Mouse (Mus musculus) lung, postnatal 10 days (tissue): ENCODE data around the gene Rpl22.

Experiments
- DNase-seq: peaks from one replicate; pipeline ENCODE4 v3.0.0; 2021

Gene Rpl22

DNA sequence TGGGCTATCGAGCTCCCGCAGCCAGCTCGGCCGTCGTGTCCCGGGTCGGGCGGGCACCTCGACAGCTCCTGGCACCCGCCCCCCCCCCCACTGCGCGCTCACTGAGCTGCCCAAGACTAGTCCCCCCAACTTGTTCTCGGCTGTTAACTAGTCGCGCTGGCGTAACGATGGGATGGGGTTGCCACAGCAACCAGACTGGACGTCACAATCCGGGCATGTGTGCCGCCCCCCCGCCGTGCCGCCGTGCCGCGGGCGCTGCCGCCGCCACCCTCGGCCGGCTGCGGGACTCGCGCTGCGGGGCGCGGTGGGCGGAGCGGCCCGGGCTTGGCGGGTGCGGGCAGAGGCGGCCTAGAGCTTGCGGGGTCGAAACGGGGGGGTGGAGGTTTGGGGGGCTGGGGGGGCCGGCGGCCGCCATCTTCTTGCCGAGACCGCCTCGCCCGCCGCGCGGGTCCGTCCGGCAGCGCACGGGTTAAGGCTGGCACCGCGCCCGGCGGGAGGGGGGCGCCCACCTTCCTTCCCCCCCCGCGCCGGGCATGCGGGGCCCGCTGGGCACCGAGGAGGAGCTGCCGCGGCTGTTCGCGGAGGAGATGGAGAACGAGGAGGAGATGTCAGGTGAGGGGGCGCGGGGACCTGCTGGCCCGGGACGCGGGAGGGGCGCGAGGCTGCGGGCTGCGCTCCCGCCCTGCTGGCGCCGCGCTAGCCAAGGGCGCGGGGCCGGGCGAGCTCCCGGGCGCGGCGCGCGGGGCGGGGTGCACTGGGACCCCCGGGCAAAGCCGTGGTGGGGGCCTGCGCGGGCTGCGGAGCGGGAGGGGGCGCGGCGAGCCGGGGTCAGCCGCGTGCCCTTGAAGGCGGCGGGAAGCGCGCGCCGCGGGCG is 13.1 kb downstream of the Rpl22 start, which contains the start of gene Chd5:
Gene Chd5, plus strand, starts transcription at position 233 of the 874 bp plus-strand sequence.
- no peak for DNase-seq

DNA sequence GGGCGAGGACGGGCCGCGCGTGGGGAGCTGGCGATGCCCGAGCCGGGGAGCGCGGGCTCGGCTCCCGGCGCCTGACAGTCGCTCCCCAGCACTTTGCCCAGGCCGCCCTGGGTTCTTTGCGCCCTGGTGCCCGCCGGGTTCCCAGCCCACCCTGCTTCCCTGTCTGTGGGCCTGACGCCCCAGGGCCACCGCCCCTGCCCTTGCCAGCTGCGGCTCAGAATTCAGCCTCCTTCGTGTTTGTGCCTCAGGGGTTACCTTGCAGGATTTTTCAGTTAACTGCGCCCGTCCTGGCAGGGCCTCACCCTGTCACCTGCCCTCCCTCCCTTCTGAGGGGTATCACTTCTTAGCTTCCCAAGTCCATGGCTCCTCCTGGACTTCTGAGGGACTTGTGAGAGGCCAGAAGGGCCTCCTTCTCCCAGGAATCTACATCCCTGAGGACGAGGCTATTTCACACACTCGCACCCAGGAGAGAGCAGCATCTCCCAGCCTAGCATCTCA is 13.8 kb downstream of the Rpl22 start:
- DNase-seq = no peak

DNA sequence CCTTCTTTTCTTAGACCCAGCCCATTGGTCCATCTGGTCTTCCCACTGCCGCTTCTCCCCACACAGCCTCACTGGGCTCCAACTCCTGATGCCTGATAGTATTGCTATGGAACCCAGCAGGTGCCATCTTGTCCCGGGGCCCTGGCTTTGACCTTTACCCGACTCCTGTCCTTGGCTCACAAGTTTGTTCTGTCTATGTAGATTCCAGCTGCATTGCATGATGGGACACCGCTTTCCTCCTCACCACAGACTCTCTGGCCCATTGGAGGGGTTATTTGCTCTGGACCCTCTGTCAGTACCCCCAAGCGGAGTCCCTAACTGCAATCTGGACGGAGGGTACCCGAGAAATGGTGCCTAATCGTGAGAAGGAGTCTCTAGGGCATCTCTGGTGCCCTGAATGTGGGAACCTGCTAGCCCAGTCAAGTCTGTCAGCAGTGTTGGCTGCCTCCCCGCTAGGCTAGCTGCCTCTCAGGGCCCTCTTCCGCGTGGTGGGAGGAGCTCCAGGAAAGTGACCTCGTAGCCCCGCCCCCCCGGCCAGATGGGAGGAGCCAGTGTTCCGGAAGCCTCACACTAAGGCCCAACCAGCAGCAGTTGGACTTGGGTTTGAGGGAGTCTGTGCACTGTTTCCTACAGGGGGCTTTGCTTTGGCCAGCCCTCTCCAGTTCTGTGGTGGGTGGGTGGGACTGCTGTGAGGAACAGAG is 15.2 kb downstream of the Rpl22 start:
- peak; percentile 45 for DNase-seq

DNA sequence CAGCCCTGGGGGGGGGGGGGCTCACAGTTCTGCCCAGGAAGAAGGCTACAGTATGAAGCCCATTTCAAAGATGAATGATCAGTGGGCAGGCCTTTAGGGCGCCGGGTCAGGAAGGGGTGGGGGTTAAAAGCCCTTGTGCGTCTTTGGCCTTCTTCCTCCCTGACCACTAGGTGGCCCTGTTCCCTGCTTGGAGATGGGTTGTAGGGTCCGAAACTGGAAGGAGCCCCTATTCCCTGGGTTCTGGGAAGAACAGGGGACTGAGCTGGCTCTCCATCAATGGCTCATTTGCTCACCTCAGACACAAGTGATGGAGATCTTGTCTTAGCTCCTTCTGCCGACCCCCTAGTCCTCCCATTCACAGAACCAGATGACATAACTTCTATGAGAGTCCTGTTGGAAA is 17.8 kb downstream of the Rpl22 start:
- DNase-seq = peak; percentile 48

DNA sequence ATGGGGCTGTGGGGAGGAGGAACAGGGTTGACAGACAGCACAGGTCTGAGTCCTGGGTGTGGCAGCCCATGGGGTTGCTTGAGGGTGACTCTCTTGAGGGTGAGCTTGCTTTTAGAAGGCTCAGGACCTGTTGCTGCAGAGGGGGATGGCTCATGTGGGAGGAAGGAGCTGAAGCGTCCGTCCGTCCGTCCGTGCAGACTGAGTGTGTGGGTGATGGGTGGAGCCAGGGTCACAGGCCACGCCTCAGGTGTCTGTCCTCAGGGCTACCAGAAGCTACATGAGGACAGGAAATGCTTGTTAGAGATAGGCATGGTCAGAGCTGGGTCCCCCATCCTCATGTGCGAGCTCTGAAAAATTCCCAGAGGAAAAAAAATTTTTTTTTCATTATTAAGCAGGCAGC is 19.1 kb downstream of the Rpl22 start:
- DNase-seq = no peak

DNA sequence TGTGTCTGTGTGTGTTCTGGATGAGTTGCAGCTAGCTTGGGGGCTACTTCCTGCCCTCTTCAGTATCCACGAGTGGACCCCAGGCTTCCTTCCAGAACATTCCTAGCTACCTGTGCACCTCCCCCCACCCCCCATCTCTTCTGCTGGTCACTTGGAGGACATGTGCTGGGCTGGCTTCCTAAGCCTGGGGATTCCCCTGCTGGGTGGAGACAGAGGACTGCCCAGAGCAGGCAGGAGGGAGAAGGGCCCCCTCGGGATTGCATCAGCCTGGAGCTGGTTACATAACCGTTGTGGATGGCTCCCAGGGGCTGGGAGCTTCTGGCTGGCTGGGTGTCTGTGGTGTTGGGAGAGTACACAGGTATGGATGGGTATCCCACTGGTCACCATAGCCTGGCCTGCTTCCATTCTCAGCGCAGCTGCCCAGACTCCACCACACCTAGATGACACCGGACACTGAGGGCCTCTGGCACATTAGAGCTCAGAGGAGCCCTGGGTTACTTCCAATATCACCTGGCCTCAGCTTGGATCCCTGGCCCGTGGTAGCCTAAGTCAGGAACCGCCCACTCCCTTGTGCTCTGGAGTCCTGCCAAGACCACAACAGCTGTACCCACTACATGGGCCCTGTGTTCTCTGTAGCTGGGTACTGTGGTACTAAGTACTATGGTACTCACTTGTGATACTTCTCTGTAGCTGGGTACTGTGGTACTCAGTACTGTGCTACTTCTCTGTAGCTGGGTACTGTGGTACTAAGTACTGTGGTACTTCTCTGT is 19.8 kb downstream of the Rpl22 start:
- DNase-seq = peak; percentile 78

DNA sequence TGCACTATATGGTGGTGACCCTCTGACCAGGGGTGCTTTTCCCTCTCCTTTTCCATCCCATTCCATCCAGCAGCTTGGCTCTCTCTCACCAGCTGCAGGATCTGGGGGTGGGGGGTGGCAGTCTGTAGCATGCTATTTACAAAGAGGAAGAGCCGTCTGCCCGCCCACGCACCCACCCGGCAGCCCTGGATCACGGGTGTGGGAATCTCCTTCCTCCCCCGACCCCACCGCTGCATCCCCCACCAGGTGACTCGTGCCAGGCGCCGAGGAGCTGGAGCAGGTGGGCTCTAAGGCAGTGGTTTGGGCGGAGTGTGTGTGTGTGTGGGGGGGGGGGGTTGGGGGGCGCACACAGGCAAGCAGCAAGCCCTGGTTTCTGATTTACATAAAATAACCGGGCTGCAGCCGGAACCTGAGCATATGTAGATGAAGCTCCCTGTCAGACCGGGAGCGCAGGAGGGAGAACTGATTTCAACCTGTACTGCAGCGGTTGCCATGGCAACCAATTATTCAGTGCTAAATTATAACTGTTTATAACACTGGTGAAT is 24.4 kb downstream of the Rpl22 start:
- no peak for DNase-seq

DNA sequence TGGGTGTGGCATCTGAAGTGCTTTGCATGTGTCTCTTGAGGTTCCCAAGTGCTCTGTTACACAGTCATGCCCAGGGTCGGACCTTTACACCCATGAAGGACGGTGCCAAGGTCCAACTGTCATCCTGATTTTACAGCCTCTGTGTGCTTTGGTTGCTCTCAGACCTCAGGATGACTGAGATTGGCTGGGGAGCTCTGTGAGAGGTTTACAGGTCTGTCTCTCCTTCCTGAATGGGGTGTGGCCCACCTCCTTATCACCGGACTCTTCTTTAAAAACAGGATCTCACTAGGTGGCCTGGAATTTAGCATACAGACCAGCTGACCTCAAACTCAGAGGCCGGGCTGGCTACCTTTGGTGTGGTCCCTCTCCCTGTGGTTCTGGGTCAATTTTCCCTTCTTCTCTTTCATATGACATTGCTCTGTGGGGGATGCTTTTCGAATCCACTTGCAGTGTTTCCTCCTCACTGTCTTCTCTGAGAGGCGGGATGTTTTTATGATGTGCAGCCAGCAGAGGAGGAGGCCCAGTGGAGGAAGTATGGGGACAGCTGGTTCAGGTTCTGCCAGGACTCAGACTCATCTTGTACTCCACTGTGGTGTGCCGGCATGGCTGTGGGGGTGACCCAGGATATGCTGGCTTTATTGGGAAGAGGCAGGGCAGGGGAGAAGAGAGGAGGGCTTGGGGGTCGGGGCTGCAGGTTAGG is 25.3 kb downstream of the Rpl22 start:
- DNase-seq = no peak

DNA sequence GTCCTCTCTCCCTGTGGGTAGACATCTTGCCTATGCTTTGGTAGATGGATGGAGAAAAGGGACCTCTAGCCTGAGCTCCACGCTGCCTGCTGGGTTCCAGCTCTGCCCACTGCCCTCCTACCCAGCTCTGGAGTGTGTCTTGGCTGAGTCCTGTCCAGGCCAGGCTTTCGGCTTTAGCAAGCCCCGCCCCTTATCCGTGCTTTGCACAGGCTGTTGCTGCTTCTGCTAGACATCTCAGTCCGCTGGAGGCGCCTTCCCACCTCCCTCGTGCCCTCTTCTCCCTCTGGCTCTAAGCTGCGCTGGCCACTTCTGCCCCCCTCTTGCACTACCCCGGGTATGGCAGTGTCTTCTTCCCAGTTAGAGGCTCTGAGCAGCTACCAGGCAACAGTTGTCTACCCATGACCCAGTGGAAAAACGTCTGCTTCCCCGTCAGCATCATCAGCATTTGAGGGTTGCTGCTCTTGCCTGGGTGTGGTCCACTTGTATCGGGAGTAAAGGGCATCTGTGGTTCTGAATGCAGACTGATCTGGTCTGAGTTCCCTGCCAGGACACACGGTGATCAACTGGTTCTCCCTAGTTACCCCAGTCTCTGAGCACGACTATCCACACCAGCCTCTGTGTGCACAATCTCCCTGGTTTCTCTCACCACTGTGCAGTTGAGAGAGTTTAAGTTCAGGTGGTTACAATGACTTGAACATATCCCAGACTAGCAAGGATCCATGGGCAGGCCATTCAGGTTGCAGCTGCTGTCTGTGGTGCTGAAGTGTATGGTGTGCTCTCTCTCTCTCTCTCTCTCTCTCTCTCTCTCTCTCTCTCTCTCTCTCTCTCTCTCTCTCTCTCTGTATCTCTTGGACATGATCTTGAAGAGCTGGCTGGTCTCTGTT is 26.1 kb downstream of the Rpl22 start:
- peak; percentile 16 for DNase-seq

DNA sequence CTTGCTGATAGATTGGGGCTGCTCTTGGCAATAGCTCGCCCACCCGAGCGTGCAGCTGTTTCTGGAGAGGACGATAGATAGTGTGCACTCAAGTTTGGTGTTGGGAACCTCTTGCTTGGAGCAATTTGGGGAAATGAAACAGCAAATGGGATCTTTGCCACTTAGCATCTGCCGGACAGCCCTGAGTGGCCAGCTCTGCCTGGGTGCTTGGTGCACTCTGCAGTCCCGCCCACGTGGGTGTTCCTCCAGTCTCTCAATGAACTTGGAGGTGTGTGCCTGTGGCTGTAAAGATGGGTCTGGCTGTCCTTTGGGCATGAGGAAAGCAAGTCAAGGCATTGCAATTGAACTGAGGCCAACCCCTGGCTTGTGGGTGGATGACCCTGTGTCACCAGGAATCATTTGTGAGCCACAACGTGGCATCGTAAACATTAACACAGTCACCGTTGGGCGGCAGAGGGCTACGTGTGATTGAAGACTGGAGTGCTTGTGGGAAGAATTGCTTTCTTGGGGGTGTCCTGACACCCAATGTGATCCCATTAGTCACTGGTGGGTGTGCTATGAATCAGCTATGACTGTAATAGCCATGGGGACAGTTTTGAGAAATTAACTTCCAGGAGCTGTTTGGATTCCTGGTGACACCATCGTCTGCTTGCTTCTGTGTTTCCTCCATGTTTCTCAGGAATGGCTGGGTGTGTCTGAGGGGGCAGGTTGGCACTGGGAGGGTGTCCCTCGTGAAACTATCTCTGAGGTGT is 28.5 kb downstream of the Rpl22 start:
- no peak for DNase-seq

DNA sequence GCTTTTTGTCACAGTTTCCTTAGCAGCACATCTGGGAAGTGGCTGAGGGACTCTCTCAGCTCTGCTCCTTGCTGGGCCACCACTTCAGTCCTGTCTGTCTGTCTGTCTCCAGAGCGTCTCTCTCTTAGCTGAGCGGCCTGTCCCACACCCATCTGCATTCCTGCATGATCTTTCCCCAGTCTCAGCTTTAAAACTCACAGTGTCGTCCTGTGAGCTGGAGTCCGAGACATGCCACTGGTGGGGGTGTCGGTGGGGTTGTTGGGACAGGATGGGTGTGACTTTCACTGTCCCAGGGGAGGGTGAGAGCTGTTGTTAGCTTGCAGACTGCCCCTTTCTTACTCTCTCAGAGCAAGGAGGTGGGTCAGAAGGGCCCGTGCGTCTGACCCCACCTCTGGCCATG is 30.1 kb downstream of the Rpl22 start:
- DNase-seq = no peak

DNA sequence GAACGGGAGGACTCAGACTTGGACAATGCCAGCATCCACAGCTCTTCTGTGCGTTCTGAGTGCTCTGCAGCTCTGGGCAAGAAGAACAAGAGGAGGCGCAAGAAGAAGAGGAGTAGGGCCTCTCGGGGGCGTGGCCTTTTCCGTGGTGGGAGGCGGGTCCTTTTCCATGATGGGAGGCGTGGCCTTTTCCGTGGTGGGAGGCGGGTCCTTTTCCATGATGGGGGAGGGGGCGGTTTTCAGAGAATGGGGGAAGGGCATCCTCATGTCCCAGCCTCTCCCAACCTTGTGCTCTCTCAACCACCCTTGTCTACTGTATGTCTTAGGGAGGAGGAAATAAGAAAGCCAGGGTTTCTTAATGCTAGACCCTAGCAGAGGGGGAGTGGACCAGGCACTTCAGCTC is 34.2 kb downstream of the Rpl22 start:
- no peak for DNase-seq

DNA sequence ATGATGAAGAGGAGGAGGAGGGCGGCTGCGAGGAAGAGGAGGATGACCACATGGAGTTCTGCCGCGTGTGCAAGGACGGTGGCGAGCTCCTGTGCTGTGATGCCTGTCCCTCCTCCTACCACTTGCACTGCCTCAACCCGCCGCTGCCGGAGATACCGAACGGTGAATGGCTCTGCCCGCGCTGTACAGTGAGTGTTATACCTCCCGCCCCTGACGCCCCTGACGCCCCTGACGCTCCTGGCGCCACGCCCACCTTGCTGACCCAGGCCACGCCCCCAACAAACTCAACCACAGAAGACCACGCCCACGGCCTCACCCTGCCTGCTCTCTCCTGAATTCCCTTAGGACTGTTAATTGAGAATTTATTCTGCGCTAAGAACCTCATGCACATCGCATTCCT is 35.3 kb downstream of the Rpl22 start:
- peak; percentile 47 for DNase-seq

DNA sequence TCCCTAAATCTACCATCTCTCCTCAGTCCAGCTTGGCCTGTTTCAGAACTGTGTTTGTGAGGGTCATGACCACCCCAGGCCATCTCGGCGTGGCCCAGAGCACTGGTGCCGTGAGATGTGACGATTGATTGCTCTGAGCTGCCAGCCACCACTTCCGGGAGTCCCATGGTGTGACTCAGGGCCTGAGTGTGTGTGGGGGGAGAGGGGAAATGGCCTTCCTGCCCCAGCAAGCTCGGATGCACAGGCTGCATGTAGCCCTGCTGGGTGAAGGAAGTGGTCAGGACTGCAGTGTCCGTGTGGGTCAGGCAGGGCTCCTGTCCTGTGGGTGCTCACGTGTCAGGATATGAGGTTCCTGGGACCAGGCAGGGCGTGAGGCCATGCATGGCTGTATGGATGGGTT is 36.6 kb downstream of the Rpl22 start:
- no peak for DNase-seq

DNA sequence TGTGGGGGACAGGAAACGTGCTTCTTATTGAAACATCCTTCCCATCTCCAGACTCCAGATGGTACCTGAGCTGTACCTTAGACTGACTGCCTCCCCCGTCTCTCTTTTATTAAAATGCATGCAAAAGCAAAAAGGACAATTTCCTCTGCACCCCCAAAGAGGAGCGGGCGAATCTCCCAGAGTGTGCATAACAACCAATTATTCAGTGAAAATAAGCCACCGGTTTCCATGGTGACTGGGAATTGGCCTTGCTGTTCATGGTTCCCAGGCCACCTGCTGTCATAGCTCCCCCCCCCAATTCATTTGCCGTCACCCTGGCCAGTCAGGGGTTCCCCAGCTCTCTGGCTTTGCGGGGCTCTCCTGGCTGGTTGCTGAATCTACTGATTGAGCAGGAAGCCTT is 39.7 kb downstream of the Rpl22 start:
- no peak for DNase-seq

DNA sequence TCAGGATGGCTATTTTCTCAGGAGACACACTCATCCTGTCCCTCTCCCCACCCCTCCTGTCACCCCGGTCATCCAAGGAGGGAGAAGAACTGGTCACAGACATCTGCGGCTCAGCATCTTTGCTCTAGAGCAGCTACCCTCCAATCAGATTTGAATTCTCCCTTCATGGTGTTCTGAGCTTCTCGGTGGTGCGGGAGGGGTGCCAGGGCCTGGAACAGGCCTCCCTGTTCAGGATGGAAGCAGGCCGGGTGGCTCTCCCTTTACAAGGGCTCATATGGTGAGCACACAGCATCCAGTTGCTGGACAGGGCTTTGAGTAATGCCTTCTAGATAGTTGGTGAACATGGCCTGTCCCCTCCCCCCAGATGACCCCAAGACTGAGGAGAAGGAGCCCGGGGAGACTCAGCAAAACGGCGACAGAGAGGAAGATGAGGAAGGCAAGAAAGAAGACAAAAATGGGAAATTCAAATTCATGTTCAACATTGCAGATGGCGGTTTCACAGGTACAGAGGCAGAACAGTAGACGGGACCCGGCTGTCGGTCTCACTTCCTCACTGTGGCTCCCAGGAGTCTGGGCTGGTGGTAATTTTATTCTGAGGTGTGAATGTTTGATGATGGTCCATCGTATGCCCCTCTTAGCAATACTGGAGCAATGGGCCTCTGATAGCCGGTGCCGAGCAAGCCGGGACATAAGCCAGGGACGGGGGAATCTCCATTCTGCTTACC is 57.1 kb downstream of the Rpl22 start:
- DNase-seq = no peak
